Mouse (Mus musculus) thymus, postnatal 25 days (tissue): ENCODE measurements around the gene Gpr176.

Experiments used
- DNase-seq: peaks from one replicate; pipeline ENCODE4 v3.0.0; 2022

Gpr176 gene

DNA sequence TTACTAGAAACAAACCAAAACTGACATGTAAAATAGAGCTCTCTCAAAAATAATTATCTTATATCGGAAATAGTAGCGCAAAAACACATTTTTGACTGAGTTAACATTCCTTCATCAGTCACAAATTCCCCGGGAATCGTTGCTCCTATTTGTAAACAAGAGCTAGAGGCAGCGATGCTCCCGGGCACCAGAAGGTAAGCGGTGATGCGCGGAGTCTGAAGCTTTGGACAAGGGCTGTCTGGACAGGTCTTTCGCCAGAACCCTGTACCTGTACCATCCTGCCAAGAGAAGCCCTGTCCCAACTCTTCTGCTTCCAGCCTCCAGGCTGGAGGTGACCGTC is 688 bp downstream of the Gpr176 start:
- DNase-seq: no peak

DNA sequence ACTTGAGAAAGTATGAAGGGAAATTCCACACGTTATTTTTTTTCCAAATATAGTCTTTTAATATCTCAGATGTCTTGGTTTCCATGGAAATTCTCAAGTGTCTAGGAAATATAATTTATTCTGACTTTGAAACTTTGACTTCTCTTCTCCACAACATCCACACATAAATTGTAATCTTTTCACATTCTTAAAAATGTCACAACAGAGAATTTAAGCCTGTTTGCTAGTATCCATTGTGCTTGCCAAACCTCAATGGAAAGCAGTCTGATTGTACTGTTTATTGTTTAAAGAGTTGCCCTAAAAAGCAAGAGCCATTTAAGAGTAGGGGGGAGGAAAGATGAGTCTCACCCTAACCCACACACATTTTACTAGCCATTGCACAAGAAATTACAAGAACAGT is 1.4 kb downstream of the Gpr176 start:
- no peak for DNase-seq

GRCm38 (mm10) chr2:118355138-118355719 is 18.0 kb downstream of the Gpr176 start:
- no peak for DNase-seq

DNA sequence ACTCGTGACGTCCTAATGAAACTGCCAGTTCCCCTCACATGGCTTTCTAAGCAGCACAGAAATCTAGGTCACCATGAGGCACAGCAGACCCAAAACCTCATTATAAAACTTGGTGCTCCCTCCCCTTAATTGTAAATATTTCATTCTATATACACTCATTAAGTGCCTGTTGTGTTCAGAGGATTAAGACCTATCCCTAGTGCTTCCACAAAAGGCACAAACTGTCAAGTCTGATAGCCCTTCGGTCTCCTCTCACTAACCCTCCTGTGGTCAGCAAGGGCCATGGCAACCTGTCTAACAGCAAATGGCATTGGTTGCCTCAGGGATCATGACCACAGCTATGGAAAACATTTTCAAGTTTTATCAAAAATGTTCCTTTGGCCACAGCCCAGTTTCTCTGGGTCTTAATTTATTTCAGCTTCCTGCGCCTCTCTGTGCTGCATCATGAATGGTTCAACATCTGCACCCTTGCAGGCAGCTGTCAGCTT is 19.3 kb downstream of the Gpr176 start:
- DNase-seq: no peak

DNA sequence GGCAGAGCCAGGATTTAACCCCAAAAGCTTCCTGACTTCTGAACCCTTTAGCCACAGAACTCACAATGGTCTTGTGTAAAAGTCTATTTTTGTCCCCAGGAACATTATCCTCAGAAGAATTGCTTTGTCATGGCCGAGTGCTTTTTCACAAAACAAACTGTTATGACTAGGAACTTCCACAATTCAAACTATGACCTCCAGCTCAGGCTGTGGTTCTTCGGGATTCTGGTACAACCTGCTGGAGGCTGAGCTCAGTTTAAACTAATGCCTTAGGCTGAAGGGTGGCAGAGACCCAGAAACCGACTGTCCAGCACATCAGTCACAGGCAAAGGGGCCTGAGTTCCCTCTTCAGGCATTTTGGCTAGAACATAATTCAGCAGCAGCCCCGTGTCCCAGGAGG is 19.7 kb downstream of the Gpr176 start:
- no peak for DNase-seq

GRCm38 (mm10) chr2:118345535-118345934 is 27.7 kb downstream of the Gpr176 start:
- DNase-seq: no peak

- no peak for DNase-seq
Measured at GRCm38 (mm10) chr2:118343897-118344296, 29.3 kb downstream of the Gpr176 start.

GRCm38 (mm10) chr2:118341295-118341694 is 31.9 kb downstream of the Gpr176 start:
- DNase-seq: no peak

DNA sequence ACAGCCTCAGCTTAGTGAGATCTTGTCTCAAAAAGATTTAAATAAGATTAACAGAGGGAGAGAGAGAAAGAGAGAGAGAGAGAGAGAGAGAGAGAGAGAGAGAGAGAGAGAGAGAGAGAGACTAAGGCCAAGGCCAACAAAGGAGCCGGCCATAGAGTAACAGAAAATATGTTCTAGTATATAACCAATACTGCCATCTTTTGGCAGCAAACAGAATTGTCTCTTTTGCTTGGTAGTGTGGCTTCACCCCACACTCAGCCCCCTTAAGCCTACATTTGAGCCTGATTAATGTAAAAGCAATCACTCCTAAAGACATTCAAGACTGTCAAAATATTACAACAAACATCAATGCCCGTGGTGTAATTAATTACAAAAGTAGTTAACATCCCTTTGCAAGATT is 37.1 kb downstream of the Gpr176 start:
- no peak for DNase-seq

GRCm38 (mm10) chr2:118322663-118323062 is 50.6 kb downstream of the Gpr176 start:
- DNase-seq: no peak

GRCm38 (mm10) chr2:118321804-118322203 is 51.4 kb downstream of the Gpr176 start:
- DNase-seq: no peak

- no peak for DNase-seq
Measured at GRCm38 (mm10) chr2:118321094-118321493, 52.1 kb downstream of the Gpr176 start.

DNA sequence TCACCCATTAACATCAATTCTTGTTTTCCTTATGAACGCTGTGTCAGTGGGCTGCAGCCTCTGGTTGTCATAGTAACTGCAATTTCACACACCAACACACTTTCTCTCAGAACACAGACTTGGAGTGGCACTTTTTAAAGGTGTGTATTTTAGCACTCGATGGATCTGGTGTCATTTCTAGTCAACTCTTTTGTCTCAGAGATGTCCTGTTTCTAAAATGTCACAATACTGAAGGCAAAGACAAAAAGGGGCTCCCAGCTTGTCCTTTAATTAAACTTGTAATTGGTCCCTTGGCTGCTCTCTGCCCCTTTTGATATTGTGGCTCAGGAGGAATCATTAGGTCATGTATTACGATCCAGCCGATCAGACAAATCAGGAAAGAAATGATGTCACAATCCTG is 52.7 kb downstream of the Gpr176 start:
- DNase-seq: no peak

DNA sequence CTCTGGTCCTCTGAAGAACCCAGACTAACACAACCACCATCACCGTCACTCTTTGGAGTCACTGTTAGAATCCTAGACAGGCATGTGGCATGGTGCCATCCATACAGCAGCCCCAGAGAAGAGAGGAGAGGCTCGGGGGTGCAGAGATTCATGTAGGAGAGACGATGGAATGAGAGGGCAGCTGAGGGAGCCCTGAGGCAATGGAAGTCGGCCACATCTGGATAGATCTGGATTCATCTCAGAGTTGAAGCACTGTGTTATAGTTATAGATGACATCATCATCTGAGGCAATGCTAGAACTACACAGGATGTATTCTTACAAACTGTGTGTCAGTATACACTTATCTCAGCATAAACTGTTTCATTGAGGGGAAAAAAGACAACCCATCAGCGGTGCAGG is 54.0 kb downstream of the Gpr176 start:
- no peak for DNase-seq

DNA sequence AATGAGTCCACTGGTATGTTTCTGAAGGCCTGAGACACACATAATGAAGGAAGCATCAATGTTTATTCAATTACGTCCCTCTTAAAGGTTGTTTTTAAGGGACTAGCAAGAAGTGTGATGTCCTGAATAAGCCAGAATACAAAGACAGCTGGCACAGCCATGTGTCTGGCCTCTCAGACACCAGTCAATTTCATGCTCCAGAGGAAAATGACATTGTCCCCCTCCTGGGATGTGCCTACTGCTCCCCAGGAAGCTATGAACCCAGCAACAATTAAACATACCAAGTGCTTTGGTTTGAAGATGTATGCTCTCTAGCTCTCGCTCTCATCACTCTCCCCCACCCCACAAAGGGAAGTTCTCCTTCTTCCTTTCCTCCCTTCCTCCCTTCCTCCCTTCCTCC is 56.3 kb downstream of the Gpr176 start:
- DNase-seq: no peak

- no peak for DNase-seq
Measured at GRCm38 (mm10) chr2:118315656-118316402, 57.4 kb downstream of the Gpr176 start.

- DNase-seq: no peak
Measured at GRCm38 (mm10) chr2:118307561-118307960, 65.7 kb downstream of the Gpr176 start.

GRCm38 (mm10) chr2:118306966-118307365 is 66.3 kb downstream of the Gpr176 start:
- no peak for DNase-seq

GRCm38 (mm10) chr2:118306522-118306895 is 66.7 kb downstream of the Gpr176 start:
- DNase-seq: no peak

DNA sequence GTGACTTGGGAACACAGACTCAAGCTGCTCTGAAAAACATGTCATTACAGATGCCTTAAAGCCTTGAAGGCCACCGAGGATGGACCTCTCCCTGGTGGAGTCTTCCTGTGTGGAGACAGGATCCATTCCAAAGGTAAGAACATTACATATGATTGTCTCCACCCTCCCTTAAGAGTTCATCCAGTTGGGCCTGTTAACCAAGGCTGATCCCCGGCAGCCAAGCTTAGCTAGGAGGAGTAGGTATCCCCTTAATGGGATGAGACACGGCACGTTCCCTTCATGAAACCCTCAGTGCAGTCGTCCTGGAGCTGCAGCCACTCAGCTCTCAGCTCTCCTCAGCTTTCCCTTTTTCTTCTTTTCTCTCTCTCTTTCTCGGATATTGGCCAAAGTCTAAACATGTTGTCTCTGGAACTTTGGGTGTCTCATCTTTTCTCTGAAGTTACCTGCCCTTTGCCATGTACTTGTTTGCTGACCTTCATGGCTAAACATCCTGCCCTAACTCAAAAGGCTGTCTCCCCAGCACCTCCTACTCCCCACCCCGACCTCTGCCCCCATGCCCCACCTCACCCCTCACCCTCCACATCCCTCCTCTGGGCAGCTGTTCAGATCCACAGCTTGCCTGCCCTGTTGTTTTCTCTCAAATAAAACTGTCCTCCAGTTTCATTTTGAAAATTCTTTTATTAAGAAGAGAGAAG is 67.2 kb downstream of the Gpr176 start:
- no peak for DNase-seq

DNA sequence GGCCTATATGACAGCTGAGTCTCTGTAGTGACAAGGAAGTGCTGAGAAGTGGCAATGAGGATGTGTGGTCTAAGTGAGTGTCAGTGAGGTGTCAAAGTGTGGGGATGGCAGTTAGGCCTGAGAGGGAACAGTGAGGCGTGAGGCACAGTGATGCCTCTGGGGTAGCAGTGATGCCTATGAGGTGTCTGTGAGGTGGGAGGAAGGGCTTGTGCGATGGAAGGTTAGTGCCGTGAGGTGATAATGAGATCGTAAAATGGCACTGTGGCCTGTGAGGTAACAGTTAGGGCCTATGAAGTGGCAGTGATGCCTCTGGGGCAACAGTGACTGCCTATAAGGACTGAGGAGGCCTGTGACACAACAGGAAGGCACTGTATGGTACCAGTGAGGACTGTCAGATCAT is 69.8 kb downstream of the Gpr176 start:
- no peak for DNase-seq

DNA sequence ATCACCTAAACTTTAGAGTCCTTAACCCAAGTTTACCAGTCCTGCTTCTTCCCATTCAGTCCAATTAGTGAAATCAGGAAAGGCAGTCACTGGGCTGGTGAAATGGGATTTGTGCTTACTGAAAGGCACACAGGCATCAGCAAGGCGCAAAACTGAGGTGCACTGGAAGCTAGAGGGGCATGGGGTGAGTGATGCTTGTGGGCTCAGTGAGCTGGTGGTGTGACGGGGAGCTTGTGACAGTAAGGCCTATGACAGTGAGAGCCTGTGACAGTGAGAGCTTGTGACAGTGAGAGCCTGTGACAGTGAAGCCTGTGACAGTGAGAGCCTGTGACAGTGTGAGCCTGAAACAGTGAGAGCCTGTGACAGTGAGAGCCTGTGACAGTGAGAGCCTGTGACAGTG is 71.6 kb downstream of the Gpr176 start:
- DNase-seq: no peak

- no peak for DNase-seq
Measured at GRCm38 (mm10) chr2:118301041-118301545, 72.1 kb downstream of the Gpr176 start.

DNA sequence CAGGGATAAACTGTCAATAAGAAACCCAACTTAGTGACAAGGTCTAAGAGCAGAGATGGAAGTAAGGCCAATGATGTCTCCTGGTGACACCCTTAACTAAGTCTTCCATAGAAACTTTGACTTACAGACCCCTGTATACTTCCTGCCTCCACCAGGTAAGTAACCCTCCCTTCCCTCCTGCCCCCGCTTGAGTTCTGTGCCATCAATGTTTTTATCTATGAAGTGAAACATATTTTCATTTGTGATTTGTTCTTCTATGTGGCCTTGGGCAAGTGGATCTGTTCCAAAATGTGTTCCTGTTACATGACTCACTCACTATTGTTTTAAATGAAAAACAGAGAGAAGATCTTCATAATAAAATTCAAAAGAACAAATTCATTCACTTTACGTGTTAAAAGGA is 73.2 kb downstream of the Gpr176 start:
- DNase-seq: no peak
